Mouse (Mus musculus): Measurements from ENCODE around the gene Lancl2.

Gene Lancl2

GRCm38 (mm10) chr6:57767112-57767868 lies 65.0 kb downstream of the Lancl2 start:
- DNase-seq (ENCODE audit: low read depth, low spot score), result no peak

DNA sequence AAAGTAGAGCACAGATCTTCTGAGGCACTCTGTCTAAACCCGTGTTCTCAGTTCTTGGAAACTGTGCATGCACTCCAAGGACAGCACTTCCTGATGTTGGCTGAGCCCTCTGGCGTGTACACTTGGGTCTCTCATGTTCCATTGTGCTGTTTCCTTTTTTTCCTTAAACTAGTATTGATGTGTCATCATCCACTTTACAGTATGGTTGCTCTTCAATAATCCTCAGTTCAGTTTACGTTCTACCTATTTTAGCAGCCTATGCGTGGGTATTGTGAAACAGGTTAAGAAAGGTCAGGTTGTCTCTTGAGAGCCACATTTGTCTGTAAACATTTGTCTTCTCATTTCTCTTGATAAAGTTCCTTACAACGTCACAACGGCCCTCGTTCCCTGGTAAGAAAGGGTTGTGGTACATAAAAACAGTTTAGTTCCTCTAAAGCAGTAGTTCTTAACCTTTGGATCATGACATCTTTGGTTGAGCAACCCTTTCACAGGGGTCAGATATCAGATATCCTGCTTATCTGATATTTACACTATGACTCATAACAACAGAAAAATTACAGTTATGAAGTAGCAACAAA lies 66.7 kb downstream of the Lancl2 start:
- DNase-seq (ENCODE audit: low read depth, low spot score), result no peak

- no peak for DNase-seq (ENCODE audit: low read depth, low spot score)
Observed at GRCm38 (mm10) chr6:57770467-57771190, 68.3 kb downstream of the Lancl2 start.

DNA sequence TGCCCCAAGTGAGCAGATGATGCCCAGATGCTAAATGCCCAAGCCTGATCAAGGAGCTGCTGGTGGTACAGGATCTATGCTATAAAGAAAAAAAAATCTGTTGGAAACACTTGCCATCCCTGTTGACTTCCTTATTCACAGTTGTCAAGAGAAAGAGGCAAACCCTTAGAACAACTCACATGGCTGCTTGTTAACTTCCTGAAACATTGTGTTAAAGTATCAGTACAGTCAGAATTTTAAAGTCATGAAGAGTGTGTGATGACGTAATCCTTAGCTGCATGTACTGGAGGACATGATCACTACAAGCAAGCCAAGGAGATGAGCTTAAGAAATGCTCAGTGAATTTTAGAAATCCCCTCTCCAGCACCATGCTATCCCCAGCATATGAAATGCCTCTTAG lies 71.5 kb downstream of the Lancl2 start:
- no peak for DNase-seq (ENCODE audit: low read depth, low spot score)

GRCm38 (mm10) chr6:57780359-57780758 lies 78.0 kb downstream of the Lancl2 start:
- no peak for DNase-seq (ENCODE audit: low read depth, low spot score)

GRCm38 (mm10) chr6:57782658-57783057 lies 80.3 kb downstream of the Lancl2 start:
- no peak for DNase-seq (ENCODE audit: low read depth, low spot score)

GRCm38 (mm10) chr6:57784251-57784650 lies 81.9 kb downstream of the Lancl2 start:
- no peak for DNase-seq (ENCODE audit: low read depth, low spot score)

- DNase-seq (ENCODE audit: low read depth, low spot score), result no peak
Observed at GRCm38 (mm10) chr6:57787376-57787775, 85.0 kb downstream of the Lancl2 start.

All from brain, embryonic 18.5 days (tissue).